Mouse (Mus musculus): Measurements from ENCODE around the gene Camkv.

Gene Camkv

GRCm38 (mm10) chr9:107962916-107963315 is 27.4 kb downstream of the Camkv start:
- no peak for DNase-seq (ENCODE audit: low spot score in 2 of 2)

- peak in 1 of 2 experiments; percentile 73 for DNase-seq (ENCODE audit: low spot score in 2 of 2)
These were observed 28.2 kb downstream of the Camkv start for GRCm38 (mm10) chr9:107963700-107964099.

DNA sequence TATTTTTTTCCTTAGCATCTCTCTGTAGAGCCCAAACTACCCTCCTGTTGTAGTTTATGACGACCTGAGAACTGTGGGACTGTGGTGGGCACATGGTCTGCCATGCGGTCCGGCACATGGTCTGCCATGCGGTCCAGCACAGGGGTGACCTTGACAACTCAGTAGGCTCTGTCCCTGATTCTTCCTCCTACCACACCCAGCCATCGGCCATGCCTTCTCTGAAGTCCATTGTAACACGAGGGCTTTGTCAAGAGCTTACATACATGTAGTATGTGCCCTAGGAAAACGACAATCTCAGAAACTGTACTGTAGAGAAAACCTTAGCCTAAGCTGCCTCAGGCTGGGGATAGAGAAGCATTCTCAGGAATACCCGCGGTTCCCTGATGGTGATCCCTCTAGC is 29.2 kb downstream of the Camkv start:
- DNase-seq (ENCODE audit: low spot score in 2 of 2) = no peak

DNA sequence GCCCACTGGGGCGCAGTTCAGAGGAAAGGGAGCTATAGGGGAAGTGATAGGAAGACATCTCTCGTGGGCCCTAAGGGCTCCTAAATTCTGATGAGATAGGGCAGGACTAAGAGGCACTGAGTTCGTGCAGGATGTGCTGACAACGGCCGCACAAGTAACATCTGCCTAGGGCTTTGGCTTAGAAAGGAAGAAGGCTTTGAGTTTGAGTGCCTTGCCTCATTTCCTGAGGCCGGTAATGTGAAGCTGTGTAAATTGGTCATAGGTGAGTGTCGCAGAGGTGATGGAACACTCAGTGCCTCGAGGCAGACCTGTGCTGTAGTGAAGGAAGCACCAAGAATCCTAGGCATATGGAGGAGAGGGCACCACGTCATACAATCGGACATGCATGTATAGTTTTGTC is 31.2 kb downstream of the Camkv start:
- DNase-seq (ENCODE audit: low spot score in 2 of 2) = no peak

DNA sequence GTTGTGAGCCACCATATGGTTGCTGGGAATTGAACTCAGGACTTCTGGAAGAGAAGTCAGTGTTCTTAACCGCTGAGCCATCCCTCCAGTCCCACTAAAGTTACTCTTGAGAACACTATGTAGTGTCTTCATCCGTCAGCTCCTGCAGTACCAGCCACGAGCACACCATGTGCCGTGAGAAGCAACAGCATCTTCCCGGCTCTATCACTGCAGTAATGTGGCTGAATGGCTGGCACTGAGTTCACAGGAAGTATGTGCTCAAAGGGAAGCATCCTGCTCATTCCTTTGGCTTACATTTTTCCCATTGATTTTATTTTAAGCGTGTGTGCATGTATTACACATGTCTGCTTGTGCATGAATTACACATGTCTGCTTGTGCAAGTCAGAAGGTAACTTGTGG is 32.0 kb downstream of the Camkv start:
- no peak for DNase-seq (ENCODE audit: low spot score in 2 of 2)

DNA sequence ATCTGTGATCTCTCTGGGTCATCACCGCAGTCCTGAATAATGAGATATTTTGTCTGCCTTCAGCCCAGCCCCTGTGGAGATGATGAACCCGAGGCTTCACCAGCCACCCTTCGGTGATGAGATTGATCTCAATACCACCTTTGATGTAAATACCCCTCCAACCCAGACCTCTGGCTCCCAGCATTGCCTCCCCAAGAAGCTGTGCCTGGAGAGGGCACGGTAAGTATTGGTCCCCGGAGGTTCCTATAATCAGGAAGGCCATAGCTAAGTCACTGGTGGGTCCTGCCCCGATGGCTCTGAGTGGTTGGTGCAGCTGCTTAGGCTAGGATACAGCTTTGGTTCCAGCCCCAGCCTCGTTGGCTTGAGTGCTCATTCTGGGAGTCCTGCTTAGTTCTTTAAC is 33.1 kb downstream of the Camkv start:
- DNase-seq (ENCODE audit: low spot score in 2 of 2) = no peak

- no peak for DNase-seq (ENCODE audit: low spot score in 2 of 2)
These were observed 34.8 kb downstream of the Camkv start for GRCm38 (mm10) chr9:107970311-107970710.

DNA sequence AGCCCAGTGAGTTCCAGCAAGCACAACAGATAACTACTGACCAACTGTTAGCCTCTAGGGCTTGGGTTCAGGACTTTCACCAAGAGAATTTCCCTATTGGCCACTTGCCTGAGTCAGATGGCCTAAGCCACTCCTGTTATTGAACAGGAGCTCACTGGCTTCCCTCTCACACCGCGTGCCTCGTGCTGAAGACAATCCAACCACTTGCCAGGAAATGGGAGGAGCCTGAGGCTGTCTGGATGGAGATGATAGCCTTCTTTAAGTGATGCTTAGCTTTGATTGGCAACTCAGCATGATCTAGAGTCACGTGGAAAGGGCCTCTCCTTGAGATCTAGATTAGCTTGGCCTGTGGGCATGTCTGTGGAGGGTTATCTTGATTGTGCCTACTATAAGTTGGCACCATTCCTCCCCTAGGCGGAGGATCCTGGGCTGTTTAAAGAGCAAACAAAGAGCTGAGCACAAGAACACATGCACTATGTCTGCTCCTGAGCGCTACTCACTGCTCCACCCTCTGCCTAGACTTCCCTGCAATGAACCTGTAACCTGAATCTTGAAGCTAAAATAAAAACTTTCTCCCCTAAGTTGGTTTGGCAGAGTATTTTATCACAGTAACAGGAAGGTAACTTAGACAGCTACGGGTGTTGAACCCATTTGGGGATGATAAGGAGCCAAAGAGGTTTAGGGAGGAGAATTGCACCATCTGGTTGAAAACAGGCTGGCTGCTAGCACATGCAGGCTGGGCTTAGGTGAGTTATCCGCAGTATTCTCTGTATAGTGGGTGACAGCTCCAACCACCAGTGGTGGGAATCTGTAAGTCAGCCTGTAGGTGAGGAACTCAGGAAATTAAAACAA is 36.4 kb downstream of the Camkv start:
- DNase-seq (ENCODE audit: low spot score in 2 of 2) = no peak

GRCm38 (mm10) chr9:107974491-107975171 is 39.2 kb downstream of the Camkv start:
- DNase-seq (ENCODE audit: low spot score in 2 of 2) = no peak

- DNase-seq (ENCODE audit: low spot score in 2 of 2) = no peak
These were observed 40.2 kb downstream of the Camkv start, which contains the start of gene Uba7 for GRCm38 (mm10) chr9:107975399-107976386. TSS of gene Uba7 (plus strand) at chr9:107975505.

DNA sequence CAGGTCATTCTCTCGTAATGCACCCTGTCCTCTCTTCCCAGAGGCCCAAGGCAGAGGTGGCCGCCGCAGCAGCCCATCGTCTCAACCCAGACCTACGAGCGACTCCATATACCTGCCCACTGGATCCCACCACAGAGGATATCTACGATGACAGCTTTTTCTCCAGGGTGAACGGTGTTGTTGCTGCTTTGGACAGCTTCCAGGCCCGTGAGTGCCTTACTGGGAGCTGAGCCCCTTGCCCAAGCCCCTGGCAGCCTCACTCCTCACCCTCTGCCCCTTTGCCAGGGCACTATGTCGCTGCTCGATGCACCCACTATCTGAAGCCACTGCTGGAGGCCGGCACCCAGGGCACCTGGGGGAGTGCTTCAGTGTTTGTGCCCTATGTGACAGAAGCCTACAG is 43.3 kb downstream of the Camkv start:
- DNase-seq (ENCODE audit: low spot score in 2 of 2) = no peak

GRCm38 (mm10) chr9:107981684-107982605 is 46.5 kb downstream of the Camkv start:
- DNase-seq (ENCODE audit: low spot score in 2 of 2) = no peak

DNA sequence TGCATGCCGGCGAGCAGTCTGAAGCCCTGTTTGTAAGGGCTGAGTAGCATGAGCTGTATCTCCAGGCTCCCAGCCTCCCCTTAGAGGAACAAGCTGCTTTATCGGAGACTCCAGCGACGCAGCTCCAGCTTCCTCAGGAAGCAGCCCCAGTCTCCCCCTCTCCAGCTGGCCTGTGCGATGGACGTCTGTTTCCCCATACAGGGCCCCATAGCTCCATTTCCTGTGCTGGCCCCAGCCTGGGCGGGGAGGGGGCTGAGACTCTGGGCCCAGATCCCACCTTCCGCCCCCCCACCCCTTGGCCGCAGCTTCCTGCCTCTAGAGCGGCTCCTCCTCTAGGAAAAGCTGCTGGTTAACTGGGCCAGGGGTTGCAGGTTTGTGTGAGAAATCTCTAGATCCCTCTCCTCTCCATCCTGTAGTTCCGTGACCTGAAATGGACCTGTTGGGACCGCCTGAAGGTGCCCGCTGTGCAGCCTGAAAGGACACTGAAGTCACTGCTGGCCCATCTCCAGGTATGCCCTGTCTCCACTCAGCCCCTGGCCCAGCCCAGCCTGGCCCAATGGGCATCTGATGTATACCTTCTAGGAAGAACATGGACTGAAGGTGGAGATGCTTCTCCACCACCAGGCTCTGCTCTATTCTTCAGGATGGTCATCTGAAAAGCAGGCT is 47.3 kb downstream of the Camkv start, which contains the start of gene Gm20661:
Gene Gm20661, plus strand, starts transcription at position 378 of the 666 bp plus-strand sequence.
- no peak for DNase-seq (ENCODE audit: low spot score in 2 of 2)

- no peak for DNase-seq (ENCODE audit: low spot score in 2 of 2)
These were observed 48.0 kb downstream of the Camkv start for GRCm38 (mm10) chr9:107983421-107983890.

- DNase-seq (ENCODE audit: low spot score in 2 of 2) = no peak
These were observed 48.7 kb downstream of the Camkv start for GRCm38 (mm10) chr9:107984052-107984753.

- DNase-seq (ENCODE audit: low spot score in 2 of 2) = no peak
These were observed 49.2 kb downstream of the Camkv start for GRCm38 (mm10) chr9:107984754-107985055.

- peak; percentile 55 to 63 for DNase-seq (ENCODE audit: low spot score in 2 of 2)
These were observed 50.0 kb downstream of the Camkv start, which contains the start of gene Inka1 for GRCm38 (mm10) chr9:107985131-107986119. TSS of gene Inka1 (minus strand) at chr9:107985879.

DNA sequence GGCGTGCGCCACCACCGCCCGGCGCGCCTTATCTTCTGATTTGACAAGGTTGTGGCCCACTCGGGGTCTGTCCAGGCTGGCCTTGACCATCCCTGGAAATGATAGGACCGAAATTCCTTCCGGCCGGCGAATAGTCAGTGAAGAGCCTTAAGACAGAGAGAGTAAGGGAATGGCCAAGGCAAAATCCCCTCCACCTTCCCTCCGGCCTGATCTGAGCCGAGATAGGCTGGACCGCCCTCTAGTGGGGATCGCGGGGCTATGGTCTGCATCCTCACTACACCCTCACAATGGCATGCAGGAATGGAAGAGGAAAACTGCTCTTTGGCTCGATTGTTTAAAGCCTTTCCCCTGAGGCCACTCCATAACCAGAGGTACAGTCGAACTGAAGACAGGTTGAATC is 50.9 kb downstream of the Camkv start:
- peak; percentile 48 to 64 for DNase-seq (ENCODE audit: low spot score in 2 of 2)
